Comparison of ENCODE assay signal across 18 mouse cellular contexts in genomic region chr17:26690236-26690635, GRCm38 (mm10). TPM values are rescaled to one million over a fixed set of nuclear protein-coding genes. Genes with fewer than 3 reads are reported as not detected.
DNase-seq lines count a peak whose midpoint lies in the region; ATAC-seq lines count a peak whose summit lies in the region.
"Had no signal": no experiment of that assay in that cellular context is flagged by ENCODE, and none has a peak within 500 bp of the region (broad histone marks: within the 10 kb centered on the region; RNA-seq: fewer than 3 reads in every experiment).

No protein-coding gene starts in this region.

- DNase-seq in cerebellum, postnatal 10 days = peak; percentile 43 to 55
- DNase-seq in cerebellum, adult 9-11 months = no peak
- no peak for DNase-seq in hindbrain, embryonic 10.5 days (ENCODE audit: low spot score)
- no peak for DNase-seq in midbrain, embryonic 11.5 days (ENCODE audit: low spot score, missing footprints)
- DNase-seq in urinary bladder, adult 18-20 months (ENCODE audit: low spot score in 2 of 2) = no peak
- DNase-seq: adrenal gland, adult 2 months; B cell, adult 2 months; gastrocnemius, postnatal 36 days; kidney, postnatal 14 days; liver, postnatal 0 days; lung, postnatal 36 days; right cerebral cortex, adult 18-20 months; thymus, postnatal 4 days had no signal

- H3K9ac ChIP-seq in hindbrain, embryonic 16.5 days (ENCODE audit: low read depth, low read length) = no peak overlapping the region
- no peak overlapping the region for H3K9ac ChIP-seq in midbrain, embryonic 16.5 days (ENCODE audit: low read depth, low read length)
- H3K9ac ChIP-seq in midbrain, embryonic 11.5 days (ENCODE audit: low read length) = no peak overlapping the region
- H3K9ac ChIP-seq: limb, embryonic 13.5 days; liver, postnatal 0 days had no signal

- 0 out of 2 replicates have a peak overlapping the region, but pooled peaks have one; percentile 11 for H3K27ac ChIP-seq in hindbrain, embryonic 16.5 days (ENCODE audit: low read depth, low read length)
- H3K27ac ChIP-seq in hindbrain, embryonic 10.5 days = no peak overlapping the region
- peak overlapping the region; percentile 43; the same call in 1 of the 2 replicates for H3K27ac ChIP-seq in midbrain, embryonic 16.5 days (ENCODE audit: low read length)
- no peak overlapping the region for H3K27ac ChIP-seq in midbrain, embryonic 11.5 days (ENCODE audit: low read depth, low read length)
- H3K27ac ChIP-seq: stomach, postnatal 0 days had no signal

- H3K4me2 ChIP-seq in hindbrain, embryonic 16.5 days (ENCODE audit: low read length) = no peak overlapping the region
- H3K4me2 ChIP-seq in midbrain, embryonic 16.5 days (ENCODE audit: low read length) = no peak overlapping the region
- H3K4me2 ChIP-seq in midbrain, embryonic 11.5 days = no peak overlapping the region
- H3K4me2 ChIP-seq: limb, embryonic 13.5 days had no signal

- peaks cover 19% of the 10 kb centered on the region for H3K4me1 ChIP-seq in hindbrain, embryonic 16.5 days (ENCODE audit: control insufficient read depth, insufficient read depth, low read depth, low read length)
- peaks cover 9% of the 10 kb centered on the region; the same call in 1 of the 2 replicates for H3K4me1 ChIP-seq in hindbrain, embryonic 10.5 days (replicated peaks)
- peaks cover 10% of the 10 kb centered on the region for H3K4me1 ChIP-seq in midbrain, embryonic 16.5 days (ENCODE audit: control insufficient read depth, insufficient read depth, low read length)
- H3K4me1 ChIP-seq in midbrain, embryonic 11.5 days (ENCODE audit: control insufficient read depth, insufficient read depth, low read length) = no peaks in the 10 kb centered on the region

- 85% methylated on average over 5 of the region's 5 CpGs for WGBS in hindbrain, embryonic 16.5 days
- WGBS in hindbrain, embryonic 10.5 days = 69% methylated on average over 5 of the region's 5 CpGs
- WGBS in midbrain, embryonic 16.5 days = 71% methylated on average over 5 of the region's 5 CpGs
- WGBS in midbrain, embryonic 11.5 days = 83% methylated on average over 5 of the region's 5 CpGs

- no peak overlapping the region for H3K4me3 ChIP-seq in hindbrain, embryonic 16.5 days (ENCODE audit: low read length)
- H3K4me3 ChIP-seq in hindbrain, embryonic 10.5 days = no peak overlapping the region
- no peak overlapping the region for H3K4me3 ChIP-seq in midbrain, embryonic 16.5 days (ENCODE audit: low read depth, low read length)
- no peak overlapping the region for H3K4me3 ChIP-seq in midbrain, embryonic 11.5 days (ENCODE audit: low read depth, low read length)
- H3K4me3 ChIP-seq: limb, embryonic 13.5 days had no signal

- H3K27me3 ChIP-seq in hindbrain, embryonic 16.5 days (replicated peaks; ENCODE audit: control insufficient read depth, insufficient read depth, low read length) = no peaks in the 10 kb centered on the region
- no peaks in the 10 kb centered on the region for H3K27me3 ChIP-seq in hindbrain, embryonic 10.5 days (ENCODE audit: insufficient read depth, poor library complexity, severe bottlenecking)
- H3K27me3 ChIP-seq in midbrain, embryonic 16.5 days (ENCODE audit: control insufficient read depth, insufficient read depth, low read depth, low read length) = no peaks in the 10 kb centered on the region
- H3K27me3 ChIP-seq in midbrain, embryonic 11.5 days (ENCODE audit: control insufficient read depth, insufficient read depth, low read length) = no peaks in the 10 kb centered on the region
- H3K27me3 ChIP-seq: limb, embryonic 13.5 days had no signal

- H3K9me3 ChIP-seq in hindbrain, embryonic 16.5 days (ENCODE audit: control insufficient read depth, low read length) = no peaks in the 10 kb centered on the region
- H3K9me3 ChIP-seq in hindbrain, embryonic 10.5 days = no peaks in the 10 kb centered on the region
- no peaks in the 10 kb centered on the region for H3K9me3 ChIP-seq in midbrain, embryonic 16.5 days (replicated peaks; ENCODE audit: control insufficient read depth, low read length, poor library complexity, severe bottlenecking)
- H3K9me3 ChIP-seq in midbrain, embryonic 11.5 days (ENCODE audit: control insufficient read depth, low read length) = no peaks in the 10 kb centered on the region
- H3K9me3 ChIP-seq: limb, embryonic 13.5 days had no signal

- H3K36me3 ChIP-seq in hindbrain, embryonic 16.5 days (ENCODE audit: control insufficient read depth, insufficient read depth, low read length) = peaks cover 4% of the 10 kb centered on the region; the same call in 1 of the 2 replicates
- H3K36me3 ChIP-seq in hindbrain, embryonic 10.5 days = peaks cover 6% of the 10 kb centered on the region; the same call in 1 of the 2 replicates
- peaks cover 4% of the 10 kb centered on the region for H3K36me3 ChIP-seq in midbrain, embryonic 16.5 days (ENCODE audit: control insufficient read depth, insufficient read depth, low read length)
- H3K36me3 ChIP-seq in midbrain, embryonic 11.5 days (ENCODE audit: control insufficient read depth, insufficient read depth, low read length) = no peaks in the 10 kb centered on the region

- no peak for ATAC-seq in hindbrain, embryonic 16.5 days
- no peak for ATAC-seq in midbrain, embryonic 16.5 days
- ATAC-seq in midbrain, embryonic 11.5 days (ENCODE audit: low FRiP score) = no peak
- ATAC-seq: inflammation-experienced regulatory T-cells, adult 6 months had no signal

RNA-seq across cellular contexts. Expression of gene Crebrf, which starts 25.2 kb away (rescaled TPM):
- 7.9 and 10.6 TPM in 2 replicates for polyA plus RNA-seq in hindbrain, embryonic 16.5 days (2015; fragmentation: Nextera tagmentation; extraction: Ambion mirVana)
- polyA plus RNA-seq in hindbrain, embryonic 10.5 days (2016; fragmentation: Nextera tagmentation; extraction: Ambion mirVana) = 3.4 and 4.6 TPM in 2 replicates
- polyA plus RNA-seq in midbrain, embryonic 16.5 days (2015; fragmentation: Nextera tagmentation; extraction: Ambion mirVana) = 9.7 and 11.0 TPM in 2 replicates
- polyA plus RNA-seq in midbrain, embryonic 11.5 days (2014; fragmentation: Nextera tagmentation; extraction: Ambion mirVana) = 4.0 and 5.5 TPM in 2 replicates

RNA-seq across cellular contexts. Expression of gene Atp6v0e, which starts 27.2 kb away (rescaled TPM):
- 98.0 and 99.8 TPM in 2 replicates for polyA plus RNA-seq in hindbrain, embryonic 16.5 days (2015; fragmentation: Nextera tagmentation; extraction: Ambion mirVana)
- polyA plus RNA-seq in hindbrain, embryonic 10.5 days (2016; fragmentation: Nextera tagmentation; extraction: Ambion mirVana) = 140 and 149 TPM in 2 replicates
- polyA plus RNA-seq in midbrain, embryonic 16.5 days (2015; fragmentation: Nextera tagmentation; extraction: Ambion mirVana) = 77.2 and 83.0 TPM in 2 replicates
- 104 and 110 TPM in 2 replicates for polyA plus RNA-seq in midbrain, embryonic 11.5 days (2014; fragmentation: Nextera tagmentation; extraction: Ambion mirVana)

Comparison
In these comparisons a context has a peak if more than half of its experiments do, and no peak if none do; other contexts are left out.
1. DNase-seq: peak in cerebellum, postnatal 10 days (2 of 2); none in cerebellum, adult 9-11 months (single experiment), hindbrain, embryonic 10.5 days (single experiment), midbrain, embryonic 11.5 days (single experiment) and urinary bladder, adult 18-20 months (0 of 2).
2. H3K27ac ChIP-seq: peak in hindbrain, embryonic 16.5 days (single experiment) and midbrain, embryonic 16.5 days (single experiment); none in hindbrain, embryonic 10.5 days (single experiment) and midbrain, embryonic 11.5 days (single experiment).